Mouse (Mus musculus): ENCODE results near the gene Smok3a. TPM values are rescaled to one million over a fixed set of nuclear protein-coding genes. Genes with fewer than 3 reads are reported as not detected.

The Smok3a gene
- not detected for polyA plus RNA-seq (2014; fragmentation: Illumina TruSeq; extraction: RNeasy Lipid Tissue Mini Kit (QIAGEN cat#74804); ENCODE audit: low read depth, low replicate concordance)

DNA sequence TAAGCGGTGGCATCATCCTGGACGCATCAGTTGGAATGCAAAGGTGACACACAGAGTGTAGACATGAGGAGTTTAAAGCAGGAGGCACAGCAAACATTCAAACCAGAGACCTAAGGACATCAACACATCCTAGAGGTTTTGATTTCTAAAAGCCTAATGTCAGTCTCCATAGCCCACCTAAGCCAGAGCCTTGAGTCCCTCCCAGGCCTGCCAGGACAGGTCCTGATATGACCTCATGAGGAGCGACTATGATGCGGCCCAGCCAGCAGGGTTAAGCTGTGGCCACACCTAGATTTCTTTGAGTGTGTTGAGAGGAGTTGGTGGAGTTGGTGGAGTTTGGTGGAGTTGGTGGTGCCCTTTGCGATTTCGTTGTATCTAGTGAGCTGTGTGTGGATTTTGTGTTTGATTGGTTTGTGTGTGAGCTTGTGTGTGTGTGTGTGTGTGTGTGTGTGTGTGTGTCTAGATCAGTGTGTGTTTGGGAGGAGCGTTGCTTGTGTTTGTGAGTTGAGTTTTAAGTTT, at the start of gene Smok3a, which contains the start of gene Smok3b:
Smok3a (plus strand) TSS at position 301 of the 519 bp plus-strand sequence.
Smok3b (plus strand) TSS at position 469 of the 519 bp plus-strand sequence.

GRCm38 (mm10) chr5:137981300-137981699, 39.8 kb upstream of the Smok3a start, which contains the start of gene Azgp1:
TSS of gene Azgp1 (plus strand) at chr5:137981520.

GRCm38 (mm10) chr5:138052894-138053293, 31.8 kb downstream of the Smok3a start, which contains the start of gene Smok3c:
TSS of gene Smok3c (plus strand) at chr5:138053194.

Other genes starting within 250 kb of the Smok3a start
- not detected for gene Ppp1r35, start 242.4 kb upstream of the Smok3a start, polyA plus RNA-seq (2014; fragmentation: Illumina TruSeq; extraction: RNeasy Lipid Tissue Mini Kit (QIAGEN cat#74804); ENCODE audit: low read depth, low replicate concordance)
- gene Mepce, start 233.6 kb upstream of the Smok3a start, polyA plus RNA-seq (2014; fragmentation: Illumina TruSeq; extraction: RNeasy Lipid Tissue Mini Kit (QIAGEN cat#74804); ENCODE audit: low read depth, low replicate concordance), result 8.0 TPM
- gene Zcwpw1, start 233.5 kb upstream of the Smok3a start, polyA plus RNA-seq (2014; fragmentation: Illumina TruSeq; extraction: RNeasy Lipid Tissue Mini Kit (QIAGEN cat#74804); ENCODE audit: low read depth, low replicate concordance), result 5.1 TPM
- not detected for gene Pilra, start 185.0 kb upstream of the Smok3a start, polyA plus RNA-seq (2014; fragmentation: Illumina TruSeq; extraction: RNeasy Lipid Tissue Mini Kit (QIAGEN cat#74804); ENCODE audit: low read depth, low replicate concordance)
- gene Pilrb1, start 163.2 kb upstream of the Smok3a start, polyA plus RNA-seq (2014; fragmentation: Illumina TruSeq; extraction: RNeasy Lipid Tissue Mini Kit (QIAGEN cat#74804); ENCODE audit: low read depth, low replicate concordance), result 0.65 TPM
- not detected for gene Pilrb2, start 149.4 kb upstream of the Smok3a start, polyA plus RNA-seq (2014; fragmentation: Illumina TruSeq; extraction: RNeasy Lipid Tissue Mini Kit (QIAGEN cat#74804); ENCODE audit: low read depth, low replicate concordance)
- gene Cyp3a13, start 99.6 kb upstream of the Smok3a start, polyA plus RNA-seq (2014; fragmentation: Illumina TruSeq; extraction: RNeasy Lipid Tissue Mini Kit (QIAGEN cat#74804); ENCODE audit: low read depth, low replicate concordance), result 1.7 TPM
- gene Gjc3, start 58.2 kb upstream of the Smok3a start, polyA plus RNA-seq (2014; fragmentation: Illumina TruSeq; extraction: RNeasy Lipid Tissue Mini Kit (QIAGEN cat#74804); ENCODE audit: low read depth, low replicate concordance), result not detected
- gene Azgp1, start 39.7 kb upstream of the Smok3a start, polyA plus RNA-seq (2014; fragmentation: Illumina TruSeq; extraction: RNeasy Lipid Tissue Mini Kit (QIAGEN cat#74804); ENCODE audit: low read depth, low replicate concordance), result 14.1 TPM
- gene Smok3b, start 168 bp downstream of the Smok3a start, polyA plus RNA-seq (2014; fragmentation: Illumina TruSeq; extraction: RNeasy Lipid Tissue Mini Kit (QIAGEN cat#74804); ENCODE audit: low read depth, low replicate concordance), result not detected
- gene Smok3c, start 31.9 kb downstream of the Smok3a start, polyA plus RNA-seq (2014; fragmentation: Illumina TruSeq; extraction: RNeasy Lipid Tissue Mini Kit (QIAGEN cat#74804); ENCODE audit: low read depth, low replicate concordance), result not detected
- 50.9 TPM for gene Zkscan1, start 63.8 kb downstream of the Smok3a start, polyA plus RNA-seq (2014; fragmentation: Illumina TruSeq; extraction: RNeasy Lipid Tissue Mini Kit (QIAGEN cat#74804); ENCODE audit: low read depth, low replicate concordance)
- 17.5 TPM for gene Zscan21, start 95.6 kb downstream of the Smok3a start, polyA plus RNA-seq (2014; fragmentation: Illumina TruSeq; extraction: RNeasy Lipid Tissue Mini Kit (QIAGEN cat#74804); ENCODE audit: low read depth, low replicate concordance)
- gene Zfp113, start 134.5 kb downstream of the Smok3a start, polyA plus RNA-seq (2014; fragmentation: Illumina TruSeq; extraction: RNeasy Lipid Tissue Mini Kit (QIAGEN cat#74804); ENCODE audit: low read depth, low replicate concordance), result 16.9 TPM
- 75.6 TPM for gene Cops6, start 139.8 kb downstream of the Smok3a start, polyA plus RNA-seq (2014; fragmentation: Illumina TruSeq; extraction: RNeasy Lipid Tissue Mini Kit (QIAGEN cat#74804); ENCODE audit: low read depth, low replicate concordance)
- 4.8 TPM for gene Ap4m1, start 150.7 kb downstream of the Smok3a start, polyA plus RNA-seq (2014; fragmentation: Illumina TruSeq; extraction: RNeasy Lipid Tissue Mini Kit (QIAGEN cat#74804); ENCODE audit: low read depth, low replicate concordance)
- gene Mcm7, start 151.2 kb downstream of the Smok3a start, polyA plus RNA-seq (2014; fragmentation: Illumina TruSeq; extraction: RNeasy Lipid Tissue Mini Kit (QIAGEN cat#74804); ENCODE audit: low read depth, low replicate concordance), result 6.9 TPM
- 2.7 TPM for gene Taf6, start 166.2 kb downstream of the Smok3a start, polyA plus RNA-seq (2014; fragmentation: Illumina TruSeq; extraction: RNeasy Lipid Tissue Mini Kit (QIAGEN cat#74804); ENCODE audit: low read depth, low replicate concordance)
- gene Cnpy4, start 166.2 kb downstream of the Smok3a start, polyA plus RNA-seq (2014; fragmentation: Illumina TruSeq; extraction: RNeasy Lipid Tissue Mini Kit (QIAGEN cat#74804); ENCODE audit: low read depth, low replicate concordance), result 9.6 TPM
- 0.36 TPM for gene Mblac1, start 173.1 kb downstream of the Smok3a start, polyA plus RNA-seq (2014; fragmentation: Illumina TruSeq; extraction: RNeasy Lipid Tissue Mini Kit (QIAGEN cat#74804); ENCODE audit: low read depth, low replicate concordance)
- gene Nxpe5, start 204.6 kb downstream of the Smok3a start, polyA plus RNA-seq (2014; fragmentation: Illumina TruSeq; extraction: RNeasy Lipid Tissue Mini Kit (QIAGEN cat#74804); ENCODE audit: low read depth, low replicate concordance), result not detected
- 2.1 TPM for gene Lamtor4, start 234.2 kb downstream of the Smok3a start, polyA plus RNA-seq (2014; fragmentation: Illumina TruSeq; extraction: RNeasy Lipid Tissue Mini Kit (QIAGEN cat#74804); ENCODE audit: low read depth, low replicate concordance)
- gene BC037034, start 242.8 kb downstream of the Smok3a start, polyA plus RNA-seq (2014; fragmentation: Illumina TruSeq; extraction: RNeasy Lipid Tissue Mini Kit (QIAGEN cat#74804); ENCODE audit: low read depth, low replicate concordance), result 1.3 TPM